Mouse (Mus musculus) C2C12 (cell line): ENCODE measurements around the gene Bbx. TPM values are rescaled to one million over a fixed set of nuclear protein-coding genes. Genes with fewer than 3 reads are reported as not detected.

Experiments
- H3K27me3 ChIP-seq: one replicate; pipeline ENCODE4 v1.6.1; 2011; ENCODE audit not compliant: control insufficient read depth, insufficient read depth, insufficient read length
- H3K36me3 ChIP-seq: one replicate; pipeline ENCODE4 v1.6.1; 2011; ENCODE audit not compliant: control insufficient read depth, insufficient read depth
- H3K4me3 ChIP-seq: one replicate; pipeline ENCODE4 v1.5.1; 2011; ENCODE audit warnings: mild to moderate bottlenecking, control low read depth; ENCODE audit not compliant: poor library complexity, insufficient read depth, severe bottlenecking
- H3K79me2 ChIP-seq: one replicate; pipeline ENCODE4 v1.6.1; 2011; ENCODE audit not compliant: control insufficient read depth, insufficient read depth
- H3K79me3 ChIP-seq: one replicate; pipeline ENCODE4 v1.6.1; 2011; ENCODE audit warnings: low read depth, control low read depth
- H3ac ChIP-seq: one replicate; pipeline ENCODE3; 2011; ENCODE audit warnings: low read depth; ENCODE audit not compliant: control insufficient read depth, insufficient read length
- CEBPB ChIP-seq: IDR thresholded peaks from one replicate; pipeline ENCODE4 v1.6.1; 2011; ENCODE audit warnings: low read depth, mild to moderate bottlenecking, control low read depth, moderate library complexity
- CTCF ChIP-seq: IDR thresholded peaks from one replicate; pipeline ENCODE4 v1.5.1; 2011; ENCODE audit not compliant: control insufficient read depth, insufficient read depth, insufficient read length
- FOSL1 ChIP-seq: IDR thresholded peaks from one replicate; pipeline ENCODE4 v1.8.0; 2011; ENCODE audit warnings: mild to moderate bottlenecking, low read length; ENCODE audit not compliant: poor library complexity, insufficient read depth, severe bottlenecking
- MAX ChIP-seq: IDR thresholded peaks from one replicate; pipeline ENCODE4 v1.6.1; 2011; ENCODE audit warnings: mild to moderate bottlenecking, control low read depth
- MYOD1 ChIP-seq: IDR thresholded peaks from one replicate; pipeline ENCODE4 v1.6.1; 2011; ENCODE audit warnings: low read depth; ENCODE audit not compliant: control insufficient read depth, insufficient read length
- MYOG ChIP-seq: IDR thresholded peaks from one replicate; pipeline ENCODE4 v1.6.1; 2011; ENCODE audit not compliant: control insufficient read depth, insufficient read length; ENCODE audit errors: extremely low read depth
- USF1 ChIP-seq: IDR thresholded peaks from one replicate; pipeline ENCODE4 v1.6.1; 2011; ENCODE audit warnings: low read depth, mild to moderate bottlenecking, control low read depth, moderate library complexity
- polyA plus RNA-seq: library from polyadenylated mRNA; unstranded; fragments of >200 nt; fragmentation: generic; extraction: Trizol; gene quantifications from one replicate; pipeline ENCODE4 v1.2.1, GENCODE M21; 2012; ENCODE audit warnings: missing spikeins

Bbx gene
- polyA plus RNA-seq, 1 experiment = 4.9 TPM

- TF ChIP-seq MYOG = no peak
- no peak for TF ChIP-seq MAX
- no peak for TF ChIP-seq CEBPB
- TF ChIP-seq FOSL1 = no peak
- TF ChIP-seq CTCF = no peak
- TF ChIP-seq MYOD1 = no peak
- no peak for TF ChIP-seq USF1
- H3K79me2 ChIP-seq = no peaks in the 10 kb centered on the region
Observed at GRCm38 (mm10) chr16:50292834-50293233, 139.4 kb downstream of the Bbx start.

GRCm38 (mm10) chr16:50289764-50290163 lies 142.4 kb downstream of the Bbx start:
- H3K79me3 ChIP-seq = no peaks in the 10 kb centered on the region

More at GRCm38 (mm10) chr16:50292834-50293233, 139.4 kb downstream of the Bbx start:
- no peak overlapping the region for H3ac ChIP-seq
- H3K27me3 ChIP-seq = no peaks in the 10 kb centered on the region
- no peak overlapping the region for H3K4me3 ChIP-seq
- no peaks in the 10 kb centered on the region for H3K79me3 ChIP-seq
- no peaks in the 10 kb centered on the region for H3K36me3 ChIP-seq

GRCm38 (mm10) chr16:50272813-50273212 lies 159.4 kb downstream of the Bbx start:
- no peak overlapping the region for H3K4me3 ChIP-seq
- TF ChIP-seq FOSL1 (no peak), CTCF (no peak), MAX (no peak), CEBPB (no peak), USF1 (no peak), MYOD1 (no peak)
- no peaks in the 10 kb centered on the region for H3K79me3 ChIP-seq
- no peaks in the 10 kb centered on the region for H3K27me3 ChIP-seq
- H3K36me3 ChIP-seq = peaks cover 20% of the 10 kb centered on the region
- no peak overlapping the region for H3ac ChIP-seq
- H3K79me2 ChIP-seq = no peaks in the 10 kb centered on the region

More at GRCm38 (mm10) chr16:50289764-50290163, 142.4 kb downstream of the Bbx start:
- H3K4me3 ChIP-seq = no peak overlapping the region
- H3K36me3 ChIP-seq = no peaks in the 10 kb centered on the region
- H3K79me2 ChIP-seq = no peaks in the 10 kb centered on the region
- TF ChIP-seq MYOG (no peak), MYOD1 (no peak), CEBPB (no peak), MAX (no peak)
- H3ac ChIP-seq = no peak overlapping the region
- no peaks in the 10 kb centered on the region for H3K27me3 ChIP-seq

- TF ChIP-seq CEBPB = no peak
- no peak for TF ChIP-seq MAX
- no peak for TF ChIP-seq CTCF
- no peak for TF ChIP-seq FOSL1
- TF ChIP-seq MYOG = no peak
- no peak for TF ChIP-seq USF1
- no peak for TF ChIP-seq MYOD1
- no peaks in the 10 kb centered on the region for H3K79me2 ChIP-seq
- no peak overlapping the region for H3K4me3 ChIP-seq
- no peak overlapping the region for H3ac ChIP-seq
- no peaks in the 10 kb centered on the region for H3K79me3 ChIP-seq
- H3K36me3 ChIP-seq = peaks cover 12% of the 10 kb centered on the region
- no peaks in the 10 kb centered on the region for H3K27me3 ChIP-seq
Observed at GRCm38 (mm10) chr16:50262647-50263046, 169.5 kb downstream of the Bbx start.

- Histone ChIP-seq H3ac (no peak overlapping the region), H3K27me3 (no peaks in the 10 kb centered on the region), H3K4me3 (no peak overlapping the region), H3K36me3 (peaks cover 12% of the 10 kb centered on the region), H3K79me2 (no peaks in the 10 kb centered on the region), H3K79me3 (no peaks in the 10 kb centered on the region)
- TF ChIP-seq MAX (no peak), MYOD1 (no peak), USF1 (no peak), FOSL1 (no peak), MYOG (no peak), CTCF (no peak), CEBPB (no peak)
Observed at GRCm38 (mm10) chr16:50262209-50262608, 170.0 kb downstream of the Bbx start.

- no peaks in the 10 kb centered on the region for H3K79me3 ChIP-seq
- TF ChIP-seq USF1 (no peak), CTCF (no peak), MYOD1 (no peak), CEBPB (no peak), FOSL1 (no peak), MYOG (no peak), MAX (no peak)
Observed at GRCm38 (mm10) chr16:50261741-50262140, 170.4 kb downstream of the Bbx start.

More at GRCm38 (mm10) chr16:50261741-50262140, 170.4 kb downstream of the Bbx start:
- no peaks in the 10 kb centered on the region for H3K27me3 ChIP-seq
- H3K36me3 ChIP-seq = peaks cover 12% of the 10 kb centered on the region
- H3K79me2 ChIP-seq = no peaks in the 10 kb centered on the region
- no peak overlapping the region for H3K4me3 ChIP-seq
- H3ac ChIP-seq = no peak overlapping the region
